Mouse (Mus musculus): ENCODE data around the gene Inip.

DNA sequence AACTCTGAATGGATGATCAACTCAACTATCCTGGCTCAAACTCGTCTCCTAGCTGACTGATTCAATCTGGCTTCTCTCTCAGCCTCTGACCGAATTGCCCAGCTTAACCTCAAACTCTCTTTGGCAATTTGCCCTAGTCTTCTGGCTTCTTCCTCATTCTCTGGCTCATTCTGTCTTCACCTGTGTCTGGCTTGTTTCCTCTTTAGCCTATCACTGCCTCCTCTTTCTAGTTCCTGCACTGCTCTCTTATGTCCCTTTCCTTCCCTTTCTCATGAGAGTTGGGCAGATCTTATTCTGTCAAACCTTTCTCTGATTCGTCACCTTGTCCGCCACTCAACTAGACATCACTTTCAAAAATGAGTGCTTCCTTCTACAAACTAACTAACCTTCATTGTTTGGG is 20.7 kb upstream of the Inip start:
- TF ChIP-seq GATA1 (IDR thresholded peaks at IDR 0.05; ENCODE audit: borderline replicate concordance, low read length) = no peak
- no peak for TF ChIP-seq CTCF (IDR thresholded peaks at IDR 0.05; ENCODE audit: low read depth, low read length)

All from G1E (cell line).